Mouse (Mus musculus) forebrain, embryonic 11.5 days (tissue): ENCODE measurements at regions not wholly inside any gene's neighbourhood (a gene's known extent, or its start where the extent isn't known, plus 50 kb on each side); places are given as distances from the start of the nearest gene placed in this dataset.

Experiments used
- ATAC-seq: fragments of 200-750 bp; cut with Nextera tagmentation; replicated peaks from 2 replicates; pipeline ENCODE4 v1.8.0; 2017; ENCODE audit warnings: moderate TSS enrichment; ENCODE audit not compliant: low FRiP score
- DNase-seq: peaks from one replicate; pipeline ENCODE4 v3.0.0-alpha.2; 2017; ENCODE audit warnings: low spot score
- H3K27ac ChIP-seq: fragments of 300-500 bp; sonication (generic); 2 replicates; pipeline ENCODE4 v1.5.1; 2014; ENCODE audit warnings: low read depth, low read length
- H3K27me3 ChIP-seq: fragments of 300-500 bp; sonication (generic); 2 replicates; pipeline ENCODE4 v1.6.1; 2014; ENCODE audit warnings: mild to moderate bottlenecking, low read length, mixed read lengths; ENCODE audit not compliant: control insufficient read depth, insufficient read depth
- H3K36me3 ChIP-seq: fragments of 300-500 bp; sonication (generic); 2 replicates; pipeline ENCODE4 v1.6.1; 2014; ENCODE audit warnings: mild to moderate bottlenecking, low read length, moderate library complexity, mixed read lengths; ENCODE audit not compliant: control insufficient read depth, insufficient read depth
- H3K4me1 ChIP-seq: fragments of 300-500 bp; sonication (generic); replicated peaks from 2 replicates; pipeline ENCODE4 v1.6.1; 2014; ENCODE audit warnings: low read length, mixed read lengths; ENCODE audit not compliant: control insufficient read depth, insufficient read depth
- H3K4me2 ChIP-seq: fragments of 300-500 bp; sonication (generic); 2 replicates; pipeline ENCODE4 v1.6.1; 2014; ENCODE audit warnings: low read depth, mild to moderate bottlenecking, low read length, moderate library complexity, mixed read lengths; ENCODE audit not compliant: severe bottlenecking
- H3K4me3 ChIP-seq: fragments of 300-500 bp; sonication (generic); 2 replicates; pipeline ENCODE4 v1.5.1; 2014; ENCODE audit warnings: low read depth, low read length
- H3K9ac ChIP-seq: fragments of 300-500 bp; sonication (generic); 2 replicates; pipeline ENCODE4 v1.6.1; 2014; ENCODE audit warnings: low read length
- H3K9me3 ChIP-seq: fragments of 300-500 bp; sonication (generic); 2 replicates; pipeline ENCODE4 v1.6.1; 2016; ENCODE audit warnings: low read length, mixed read lengths; ENCODE audit not compliant: control insufficient read depth
- WGBS: fragments of 180-500 bp; shearing (Covaris S2); extraction: QIAGEN DNeasy Blood & Tissue Kit; methylation state at CpG from one replicate; pipeline ENCODE4 v1.1.7; 2014; 5-methylcytosine and 5-hydroxymethylcytosine counted together

DNA sequence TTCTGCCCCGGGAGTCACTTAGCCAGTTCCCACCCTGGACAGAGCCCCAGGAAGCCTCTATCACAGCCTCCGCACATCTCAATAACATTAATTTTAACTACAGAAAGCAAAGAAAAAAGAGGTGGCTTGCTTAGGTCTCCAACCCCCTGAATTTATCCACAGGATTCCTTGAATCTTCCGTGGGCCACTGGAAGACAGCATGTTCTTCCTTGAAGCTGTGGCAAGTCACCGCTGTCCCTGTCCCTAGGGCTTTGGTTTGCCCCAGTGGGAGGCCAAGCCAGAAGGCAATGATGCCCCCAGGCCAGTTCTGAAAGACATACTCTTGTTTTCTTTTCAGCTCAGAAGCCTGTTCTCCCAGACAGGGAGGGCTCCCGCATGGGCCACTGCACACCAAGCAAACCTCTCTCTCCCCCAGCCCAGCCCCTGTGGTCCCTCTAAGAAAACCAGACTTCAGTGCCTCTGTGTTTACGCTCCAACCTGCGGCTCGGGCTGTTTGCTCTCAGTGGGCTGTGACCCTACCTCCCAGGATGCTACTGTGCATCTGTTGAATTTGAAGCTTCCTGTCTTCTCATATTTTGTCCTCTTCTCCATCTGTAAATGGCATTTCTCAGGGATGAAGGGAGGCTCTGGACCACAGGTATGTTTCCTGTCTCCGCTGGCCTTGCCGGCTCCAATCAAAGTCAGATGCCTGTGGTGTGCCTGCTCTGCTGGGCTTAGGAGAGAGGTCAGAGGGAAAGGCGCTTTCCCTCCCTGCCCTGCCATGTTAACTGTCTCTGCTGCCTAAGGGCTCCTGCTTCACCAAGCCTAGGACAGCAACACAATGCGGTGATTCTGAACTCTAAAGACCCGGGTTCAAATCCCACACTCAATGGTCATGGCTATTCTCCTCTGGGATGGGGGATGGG is 67.5 kb upstream of the Rgma start:
- Histone ChIP-seq H3K27me3 (no peaks in the 10 kb centered on the region; the same call in 1 of the 2 replicates), H3K27ac (no peak overlapping the region), H3K4me2 (no peak overlapping the region), H3K9me3 (no peaks in the 10 kb centered on the region), H3K9ac (peak overlapping the region; percentile 24; the same call in 1 of the 2 replicates), H3K4me3 (no peak overlapping the region), H3K4me1 (peaks cover 21% of the 10 kb centered on the region), H3K36me3 (no peaks in the 10 kb centered on the region)
- ATAC-seq (no peak), DNase-seq (no peak)
- WGBS, result 28% methylated on average over 13 of the region's 13 CpGs

DNA sequence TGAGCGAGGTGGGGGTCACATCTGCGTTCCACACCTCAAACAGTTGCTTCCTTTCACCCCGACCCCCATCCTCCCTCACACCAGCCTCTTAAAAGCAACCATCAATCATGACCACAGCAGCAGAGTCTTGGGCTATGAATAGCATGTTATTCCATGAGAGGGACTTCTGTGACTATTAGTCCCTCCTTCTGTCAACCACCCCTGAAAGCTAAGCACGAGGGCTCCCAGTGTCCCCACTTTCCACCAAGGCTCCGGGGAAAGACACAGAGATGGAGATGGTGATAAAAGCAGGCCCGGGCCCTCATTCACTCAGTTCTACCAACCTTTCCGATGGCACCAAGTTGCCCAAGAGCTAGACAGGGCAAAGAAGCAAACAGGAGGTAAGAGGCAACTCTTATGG is 66.3 kb upstream of the Rgma start:
- Histone ChIP-seq H3K36me3 (no peaks in the 10 kb centered on the region), H3K9me3 (no peaks in the 10 kb centered on the region), H3K4me1 (peaks cover 21% of the 10 kb centered on the region), H3K27ac (no peak overlapping the region), H3K4me3 (no peak overlapping the region), H3K4me2 (no peak overlapping the region), H3K9ac (no peak overlapping the region), H3K27me3 (no peaks in the 10 kb centered on the region; the same call in 1 of the 2 replicates)
- DNase-seq (no peak), ATAC-seq (no peak)
- 87% methylated on average over 7 of the region's 7 CpGs for WGBS

GRCm38 (mm10) chr7:73310056-73310455 is 65.3 kb upstream of the Rgma start:
- Histone ChIP-seq H3K27me3 (no peaks in the 10 kb centered on the region; the same call in 1 of the 2 replicates), H3K4me2 (no peak overlapping the region), H3K9ac (no peak overlapping the region), H3K9me3 (no peaks in the 10 kb centered on the region), H3K27ac (no peak overlapping the region), H3K4me3 (no peak overlapping the region), H3K36me3 (no peaks in the 10 kb centered on the region), H3K4me1 (peaks cover 19% of the 10 kb centered on the region)
- ATAC-seq, result no peak
- WGBS, result 97% methylated on average over 10 of the region's 10 CpGs
- no peak for DNase-seq

GRCm38 (mm10) chr7:73310581-73311136 is 64.7 kb upstream of the Rgma start:
- H3K4me3 ChIP-seq, result no peak overlapping the region
- no peaks in the 10 kb centered on the region; the same call in 1 of the 2 replicates for H3K27me3 ChIP-seq
- 98% methylated on average over 15 of the region's 15 CpGs for WGBS
- no peak overlapping the region for H3K4me2 ChIP-seq
- H3K9me3 ChIP-seq, result no peaks in the 10 kb centered on the region
- H3K27ac ChIP-seq, result no peak overlapping the region
- no peak for DNase-seq
- no peaks in the 10 kb centered on the region for H3K36me3 ChIP-seq
- H3K4me1 ChIP-seq, result peaks cover 14% of the 10 kb centered on the region
- H3K9ac ChIP-seq, result no peak overlapping the region
- ATAC-seq, result no peak

DNA sequence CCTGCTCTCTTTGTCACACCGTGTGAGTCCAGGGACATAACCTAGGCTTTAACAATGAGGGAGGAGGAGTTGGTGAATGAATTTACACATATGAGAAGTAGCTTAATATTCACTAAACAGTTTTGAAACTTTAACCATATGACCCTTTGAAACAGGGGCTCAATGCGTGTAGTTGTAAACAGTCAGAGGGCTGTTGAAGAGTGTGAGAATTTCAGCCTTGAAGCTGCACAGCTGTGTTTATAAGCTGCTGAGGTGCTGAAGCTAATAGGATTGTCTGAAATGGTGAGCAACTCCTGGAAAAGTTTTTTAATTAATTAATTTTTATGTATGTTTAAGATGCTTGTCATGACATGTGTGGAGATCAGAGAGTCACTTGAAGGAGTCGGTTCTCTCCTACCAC is 59.8 kb upstream of the Rgma start:
- DNase-seq (no peak), ATAC-seq (no peak)
- no peaks in the 10 kb centered on the region for H3K27me3 ChIP-seq
- H3K4me2 ChIP-seq, result no peak overlapping the region
- no peaks in the 10 kb centered on the region for H3K4me1 ChIP-seq
- no peaks in the 10 kb centered on the region for H3K9me3 ChIP-seq
- WGBS, result 84% methylated on average over 3 of the region's 3 CpGs
- no peak overlapping the region for H3K27ac ChIP-seq
- no peak overlapping the region for H3K9ac ChIP-seq
- no peak overlapping the region for H3K4me3 ChIP-seq
- no peaks in the 10 kb centered on the region for H3K36me3 ChIP-seq

GRCm38 (mm10) chr7:73317574-73317973 is 57.7 kb upstream of the Rgma start:
- no peaks in the 10 kb centered on the region for H3K9me3 ChIP-seq
- H3K4me1 ChIP-seq, result no peaks in the 10 kb centered on the region
- no peak overlapping the region for H3K27ac ChIP-seq
- no peak for ATAC-seq
- H3K9ac ChIP-seq, result no peak overlapping the region
- H3K4me2 ChIP-seq, result no peak overlapping the region
- H3K4me3 ChIP-seq, result no peak overlapping the region
- H3K27me3 ChIP-seq, result no peaks in the 10 kb centered on the region
- no peaks in the 10 kb centered on the region; the same call in 1 of the 2 replicates for H3K36me3 ChIP-seq
- WGBS, result 94% methylated on average over 4 of the region's 4 CpGs
- no peak for DNase-seq

DNA sequence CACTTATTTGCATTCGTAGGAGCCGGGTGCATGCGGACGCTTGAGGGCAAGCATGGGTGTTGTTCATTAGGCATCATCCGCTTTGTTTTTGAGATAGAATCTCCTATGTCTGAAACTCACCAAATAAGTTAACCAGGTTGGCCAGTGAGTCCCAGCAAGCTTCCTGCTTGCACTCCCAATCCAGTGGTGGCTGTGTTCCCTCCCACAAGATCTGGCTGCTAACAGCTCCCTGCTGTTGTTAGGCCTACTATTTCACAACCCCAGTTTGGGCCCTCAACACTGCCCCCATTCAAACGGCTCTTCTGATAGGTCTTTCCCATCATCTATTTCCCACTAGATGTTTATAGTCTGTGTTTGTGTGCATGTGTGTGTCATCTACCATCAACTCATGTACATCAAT is 56.3 kb upstream of the Rgma start:
- Histone ChIP-seq H3K27me3 (no peaks in the 10 kb centered on the region), H3K9ac (no peak overlapping the region), H3K9me3 (no peaks in the 10 kb centered on the region), H3K4me3 (no peak overlapping the region), H3K27ac (no peak overlapping the region), H3K4me2 (no peak overlapping the region), H3K4me1 (no peaks in the 10 kb centered on the region), H3K36me3 (no peaks in the 10 kb centered on the region; the same call in 1 of the 2 replicates)
- DNase-seq (no peak), ATAC-seq (no peak)
- 92% methylated on average over 6 of the region's 6 CpGs for WGBS

DNA sequence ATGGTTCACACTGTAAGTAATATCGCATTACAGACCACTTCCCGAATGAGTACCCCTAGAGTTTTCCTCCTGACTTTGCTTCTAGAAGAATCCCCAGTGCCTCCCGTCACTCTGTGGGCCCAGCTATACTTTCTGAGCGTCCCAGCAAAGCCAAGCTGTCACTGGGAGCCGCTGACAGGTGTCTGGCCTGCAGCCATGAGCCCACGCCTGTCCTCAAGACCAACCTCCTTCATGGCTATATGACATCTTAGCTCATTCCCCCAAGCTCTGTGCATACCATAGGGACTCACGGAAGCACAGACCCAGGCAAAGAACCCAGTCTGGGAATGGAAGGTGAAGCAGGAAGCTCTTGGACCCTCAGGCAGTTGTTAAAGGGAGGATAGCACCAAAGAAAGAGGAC is 55.3 kb upstream of the Rgma start:
- H3K4me3 ChIP-seq, result no peak overlapping the region
- no peaks in the 10 kb centered on the region for H3K9me3 ChIP-seq
- H3K9ac ChIP-seq, result no peak overlapping the region
- ATAC-seq, result no peak
- WGBS, result 90% methylated on average over 7 of the region's 7 CpGs
- DNase-seq, result no peak
- no peak overlapping the region for H3K4me2 ChIP-seq
- H3K36me3 ChIP-seq, result no peaks in the 10 kb centered on the region; the same call in 1 of the 2 replicates
- no peaks in the 10 kb centered on the region for H3K4me1 ChIP-seq
- no peak overlapping the region for H3K27ac ChIP-seq
- no peaks in the 10 kb centered on the region for H3K27me3 ChIP-seq
